Mouse (Mus musculus) stomach, postnatal 0 days (tissue): ENCODE results near the gene Cgnl1.
A peak's percentile ranks its signal among the peaks of the same experiment; 100 is the strongest.

Experiments used
- CTCF ChIP-seq: IDR thresholded peaks from 2 replicates; pipeline ENCODE4 v1.5.1; 2016; ENCODE audit warnings: antibody characterized with exemption, low read depth, mild to moderate bottlenecking, moderate library complexity
- EP300 ChIP-seq: optimal IDR thresholded peaks from 2 replicates; pipeline ENCODE3; 2016; ENCODE audit warnings: antibody characterized with exemption

DNA sequence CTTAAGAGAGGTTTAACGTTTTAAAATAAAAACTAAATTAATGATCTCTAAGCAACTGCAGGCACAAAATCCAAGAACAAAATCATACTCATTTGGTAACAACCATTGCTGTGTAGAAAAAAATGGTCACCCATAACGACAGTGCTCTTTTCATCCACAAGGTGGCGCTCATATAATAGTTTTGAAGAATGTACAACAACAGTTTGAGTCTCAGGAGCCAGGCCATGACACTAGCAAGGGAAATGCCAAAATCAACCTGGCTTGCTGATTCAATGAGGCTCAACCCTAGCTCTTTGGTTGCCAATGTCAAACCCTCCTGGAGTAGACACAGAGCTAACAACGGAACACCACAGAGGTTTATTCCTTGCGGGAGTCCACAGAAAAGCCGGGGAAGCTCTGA, 125.3 kb downstream of the Cgnl1 start:
- peak; percentile 93 for TF ChIP-seq CTCF
- no peak for TF ChIP-seq EP300
